Mouse (Mus musculus): ENCODE measurements around the gene Fnip2. TPM values are rescaled to one million over a fixed set of nuclear protein-coding genes. Genes with fewer than 3 reads are reported as not detected.

Fnip2 gene
- total RNA-seq, 2 experiments from 2014 or later, result 7.1 to 11.2 TPM

DNA sequence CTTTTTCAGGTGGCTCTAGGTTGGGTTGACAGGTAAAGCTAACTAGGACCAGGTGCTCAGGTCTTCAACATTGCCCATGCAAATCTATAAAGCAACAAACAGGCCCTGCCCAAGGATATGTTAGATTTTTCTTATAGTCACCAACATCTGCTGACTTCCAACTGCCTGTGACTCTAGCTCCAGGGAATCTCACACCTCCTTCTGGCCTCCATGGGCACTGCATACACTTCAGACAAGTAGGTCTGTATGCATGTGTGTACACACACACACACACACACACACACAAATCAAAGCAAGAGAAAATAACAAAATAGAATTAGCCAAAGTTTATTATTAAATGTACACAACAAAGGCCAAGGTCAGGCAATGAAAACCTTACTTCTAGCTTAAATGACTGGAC, 134.0 kb downstream of the Fnip2 start:
- ATAC-seq (replicated peaks; ENCODE audit: poor library complexity), result peak; percentile 60

DNA sequence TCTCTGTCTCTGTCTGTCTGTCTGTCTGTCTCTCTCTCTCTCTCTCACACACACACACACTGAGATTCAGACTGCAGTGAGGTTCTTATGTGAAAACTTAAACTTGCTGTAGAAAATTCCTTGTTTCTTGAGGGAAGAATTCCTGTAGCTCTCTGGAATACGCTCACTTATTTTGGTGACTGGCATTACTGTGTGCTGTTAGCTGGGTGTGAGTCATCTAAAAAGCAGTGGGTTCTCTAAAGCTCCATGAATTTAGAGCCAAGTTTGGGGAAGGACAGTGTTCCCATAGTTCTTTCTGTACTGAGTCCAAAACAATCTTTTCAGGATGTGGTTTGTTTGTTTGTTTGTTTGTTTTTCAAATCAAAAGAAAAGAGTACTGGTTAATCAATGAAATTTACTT, 142.2 kb downstream of the Fnip2 start:
- no peak for ATAC-seq (replicated peaks; ENCODE audit: poor library complexity)

DNA sequence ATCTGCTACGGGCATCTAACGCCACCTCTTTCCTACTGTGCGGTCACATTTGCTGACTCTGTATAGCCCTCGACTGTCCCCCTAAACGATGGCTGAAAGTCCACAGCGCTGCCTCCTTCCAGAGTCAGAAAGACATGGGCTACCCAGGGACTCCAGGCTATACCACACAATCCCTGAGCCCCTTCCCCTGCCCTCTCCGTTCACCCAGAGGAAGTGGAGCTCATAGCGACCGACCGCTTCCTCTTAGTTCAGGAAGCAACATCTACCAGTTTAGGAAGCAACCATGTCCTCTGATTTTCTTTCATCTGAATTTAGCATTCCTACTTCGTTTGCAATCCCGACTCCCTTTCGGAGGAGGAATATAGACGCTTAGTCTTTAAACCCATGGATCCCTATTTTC, 148.7 kb downstream of the Fnip2 start:
- no peak for ATAC-seq (replicated peaks; ENCODE audit: poor library complexity)

DNA sequence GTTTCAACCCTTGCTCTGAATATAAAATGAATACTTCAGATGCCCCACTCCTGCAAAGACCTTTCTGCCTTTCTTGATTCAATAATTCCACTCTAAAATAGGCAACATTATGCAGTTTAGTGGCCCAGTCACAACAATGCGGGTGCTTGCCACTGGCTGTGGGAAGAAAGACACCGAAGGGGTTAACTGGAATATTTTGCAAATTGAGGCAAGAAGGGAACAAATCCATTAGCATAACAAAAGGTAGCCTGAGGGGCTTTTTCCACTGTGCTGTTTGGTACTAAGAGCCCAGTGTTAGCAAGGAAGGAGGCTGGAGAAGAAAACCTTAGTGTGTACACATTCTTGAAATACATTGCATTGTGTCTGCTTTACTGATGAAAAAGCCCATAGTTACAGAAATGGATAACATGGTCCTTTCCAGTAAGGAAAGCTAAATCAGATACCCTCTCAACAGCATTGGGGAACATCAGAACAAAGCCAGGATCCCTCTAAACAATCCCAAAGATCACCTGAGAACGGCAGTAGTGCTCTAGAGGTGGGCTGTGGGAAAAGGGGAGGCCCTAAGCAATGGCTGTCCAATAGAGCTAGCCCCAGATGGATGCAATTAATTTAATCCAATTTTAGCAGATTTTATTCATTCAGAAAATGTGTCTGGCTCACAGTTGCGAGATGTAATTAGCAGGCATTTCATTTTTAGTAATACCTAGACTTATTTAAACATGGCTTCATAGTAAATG, 150.5 kb downstream of the Fnip2 start:
- ATAC-seq (replicated peaks; ENCODE audit: poor library complexity), result no peak

DNA sequence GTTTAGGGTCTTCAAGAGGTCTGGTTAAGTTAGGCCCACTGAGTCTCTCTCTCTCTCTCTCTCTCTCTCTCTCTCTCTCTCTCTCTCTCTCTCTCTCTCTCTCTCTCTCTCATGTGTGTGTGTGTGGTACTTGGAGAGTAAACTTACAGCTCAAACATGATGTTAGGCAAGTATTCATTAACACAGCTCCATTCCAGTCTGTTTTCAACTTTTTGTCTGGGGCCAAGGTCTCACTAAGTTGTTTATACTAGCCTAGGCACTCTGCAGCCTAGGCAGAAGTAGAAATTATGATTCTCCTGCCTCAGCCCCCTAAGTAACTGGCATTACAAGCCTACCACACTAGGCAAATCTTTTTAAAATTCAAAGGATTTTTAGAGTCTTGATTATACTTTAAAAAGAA, 151.7 kb downstream of the Fnip2 start:
- no peak for ATAC-seq (replicated peaks; ENCODE audit: poor library complexity)

DNA sequence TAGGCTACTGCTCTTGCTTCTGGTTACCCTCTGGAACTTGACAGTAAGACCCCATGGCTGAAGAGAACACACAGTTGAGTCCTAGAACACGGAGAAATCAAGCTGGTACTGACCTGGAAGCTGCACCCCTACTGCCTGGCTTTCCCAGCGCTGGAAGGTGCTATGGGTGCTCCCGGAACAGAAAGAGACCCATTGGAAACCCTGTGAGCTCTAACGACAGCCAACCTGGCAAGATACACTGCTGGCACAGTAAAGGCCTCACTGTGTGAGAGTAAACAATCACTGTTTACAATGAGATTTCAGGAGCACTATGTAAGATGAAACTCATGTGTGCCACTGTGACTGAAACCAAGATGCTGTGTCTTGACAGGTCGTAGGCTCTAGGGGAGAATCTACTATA, 152.5 kb downstream of the Fnip2 start:
- no peak for ATAC-seq (replicated peaks; ENCODE audit: poor library complexity)

DNA sequence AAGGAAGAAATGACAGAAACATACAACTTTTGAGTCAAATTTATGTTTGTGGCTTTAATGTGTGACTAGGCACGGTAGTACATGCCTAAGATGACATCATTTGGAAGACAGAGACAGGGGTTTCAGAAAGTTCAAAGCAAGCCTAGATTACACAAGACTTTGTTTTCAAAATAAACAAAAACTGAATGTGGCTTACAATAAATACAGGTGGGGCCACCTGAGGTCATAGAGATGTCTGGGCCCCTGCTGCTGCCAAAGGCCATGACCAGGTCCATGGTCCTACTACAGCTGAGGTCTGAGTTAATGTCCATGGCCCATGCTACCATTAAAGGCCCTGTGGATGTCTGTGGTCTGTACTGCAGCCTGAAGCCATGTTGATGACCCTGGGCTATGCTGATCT, 154.1 kb downstream of the Fnip2 start:
- ATAC-seq (replicated peaks; ENCODE audit: poor library complexity), result no peak

DNA sequence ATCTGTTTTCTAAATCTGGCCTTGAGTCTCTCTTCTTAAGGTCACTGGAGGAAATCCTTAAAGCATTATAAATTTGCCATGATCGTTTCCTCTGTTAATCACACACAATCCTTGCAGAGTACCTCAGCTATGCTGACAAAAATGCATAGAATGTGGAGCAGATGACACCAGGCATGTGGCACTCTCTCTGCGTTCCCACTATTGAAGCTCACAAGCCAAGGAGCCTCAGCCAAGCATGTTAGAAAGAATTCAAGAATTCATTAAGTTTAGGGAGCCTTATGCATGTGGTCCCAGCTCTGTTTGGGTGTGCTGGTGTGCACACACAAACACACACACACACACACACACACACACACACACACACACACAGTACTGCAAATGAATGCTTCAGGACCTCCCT, 155.9 kb downstream of the Fnip2 start:
- ATAC-seq (replicated peaks; ENCODE audit: poor library complexity), result no peak

DNA sequence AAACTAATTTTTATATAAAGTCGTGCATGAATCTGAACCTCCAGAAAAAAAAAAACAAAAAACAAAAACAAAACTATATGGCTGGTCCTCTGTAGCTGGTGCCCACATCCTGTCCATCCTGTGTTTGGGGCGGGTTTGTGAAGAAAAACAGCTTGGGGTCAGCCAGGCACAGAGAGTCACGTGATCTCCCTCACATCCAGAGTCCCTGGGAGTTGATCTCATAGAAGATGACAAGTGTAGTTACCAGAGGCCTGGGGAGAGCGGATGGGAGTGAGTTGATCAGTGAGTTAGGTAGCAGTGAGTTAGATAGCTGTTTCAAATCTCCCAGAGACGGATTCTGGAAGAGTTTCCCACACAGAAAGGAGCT, 157.0 kb downstream of the Fnip2 start:
- no peak for ATAC-seq (replicated peaks; ENCODE audit: poor library complexity)

DNA sequence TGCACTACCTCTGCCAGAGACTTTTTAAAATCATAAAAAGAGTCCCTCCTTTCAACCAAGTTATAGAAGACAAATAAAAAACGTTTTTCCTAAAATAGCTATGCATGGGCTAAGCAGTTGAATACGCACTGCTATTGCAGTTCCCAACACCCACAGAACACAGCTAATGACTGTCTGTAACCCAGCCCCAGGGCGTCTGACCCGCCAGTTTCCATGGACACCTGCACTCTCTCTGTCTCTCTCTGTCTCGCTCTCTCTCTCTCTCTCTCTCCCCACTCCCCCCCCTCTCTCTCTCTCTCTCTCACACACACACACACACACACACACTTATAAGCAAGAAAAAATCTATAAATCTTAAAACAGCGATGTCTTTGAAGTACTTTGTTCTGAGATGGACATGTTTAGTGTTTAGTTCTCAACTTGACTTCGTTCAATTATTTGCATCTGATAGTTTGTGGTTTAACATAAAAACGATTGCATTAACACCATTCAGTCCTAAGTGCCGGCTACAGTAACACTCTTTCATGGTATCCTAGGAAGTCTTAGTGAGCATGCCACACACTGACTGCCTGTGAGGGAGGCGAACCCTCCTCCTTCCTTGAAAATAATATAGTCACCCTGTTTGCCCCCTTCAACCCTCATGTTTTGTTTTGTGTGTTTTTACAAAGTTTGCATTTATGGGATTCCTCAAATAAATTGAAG, 157.5 kb downstream of the Fnip2 start:
- no peak for ATAC-seq (replicated peaks; ENCODE audit: poor library complexity)

DNA sequence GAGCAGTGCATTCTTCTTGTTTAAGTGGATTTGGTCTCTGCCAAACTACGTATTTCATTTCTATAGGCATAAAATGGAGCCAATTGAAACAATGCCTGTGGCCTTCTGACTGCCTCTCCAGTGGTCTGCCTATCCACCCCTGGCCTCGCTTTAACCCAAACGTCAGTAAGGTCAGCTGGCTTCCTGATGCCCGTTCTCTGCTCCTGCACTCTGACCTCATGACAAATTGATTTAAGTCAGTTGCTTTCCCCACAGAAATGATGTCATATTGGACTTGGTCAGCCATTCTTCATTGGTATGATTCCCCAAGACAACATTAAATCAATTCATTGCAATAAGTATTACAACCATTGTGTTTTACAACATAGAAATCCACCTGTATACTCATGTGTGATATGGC, 159.1 kb downstream of the Fnip2 start:
- no peak for ATAC-seq (replicated peaks; ENCODE audit: poor library complexity)

Other genes with a start within 250 kb of the Fnip2 start
- not detected in 2 replicates for gene Gm17359, start 231.1 kb downstream of the Fnip2 start, total RNA-seq (2015)
- gene Gm17359, start 231.1 kb downstream of the Fnip2 start, total RNA-seq (2017), result not detected in 2 replicates
- gene Ppid, start 23.5 kb upstream of the Fnip2 start, total RNA-seq (2015), result 216 and 234 TPM in 2 replicates
- 271 and 360 TPM in 2 replicates for gene Ppid, start 23.5 kb upstream of the Fnip2 start, total RNA-seq (2017)
- 38.3 and 42.3 TPM in 2 replicates for gene 4930579G24Rik, start 61.3 kb upstream of the Fnip2 start, total RNA-seq (2015)
- 14.4 and 15.7 TPM in 2 replicates for gene 4930579G24Rik, start 61.3 kb upstream of the Fnip2 start, total RNA-seq (2017)
- 40.3 and 42.5 TPM in 2 replicates for gene Etfdh, start 61.7 kb upstream of the Fnip2 start, total RNA-seq (2015)
- 60.0 and 73.8 TPM in 2 replicates for gene Etfdh, start 61.7 kb upstream of the Fnip2 start, total RNA-seq (2017)
- not detected in 2 replicates for gene Rxfp1, start 170.1 kb upstream of the Fnip2 start, total RNA-seq (2015)
- gene Rxfp1, start 170.1 kb upstream of the Fnip2 start, total RNA-seq (2017), result not detected in 2 replicates